Mouse (Mus musculus): ENCODE measurements around the gene Gal3st1. TPM values are rescaled to one million over a fixed set of nuclear protein-coding genes. Genes with fewer than 3 reads are reported as not detected.

The Gal3st1 gene
- total RNA-seq, 2 experiments from 2014 or later: 8.0 to 9.7 TPM

DNA sequence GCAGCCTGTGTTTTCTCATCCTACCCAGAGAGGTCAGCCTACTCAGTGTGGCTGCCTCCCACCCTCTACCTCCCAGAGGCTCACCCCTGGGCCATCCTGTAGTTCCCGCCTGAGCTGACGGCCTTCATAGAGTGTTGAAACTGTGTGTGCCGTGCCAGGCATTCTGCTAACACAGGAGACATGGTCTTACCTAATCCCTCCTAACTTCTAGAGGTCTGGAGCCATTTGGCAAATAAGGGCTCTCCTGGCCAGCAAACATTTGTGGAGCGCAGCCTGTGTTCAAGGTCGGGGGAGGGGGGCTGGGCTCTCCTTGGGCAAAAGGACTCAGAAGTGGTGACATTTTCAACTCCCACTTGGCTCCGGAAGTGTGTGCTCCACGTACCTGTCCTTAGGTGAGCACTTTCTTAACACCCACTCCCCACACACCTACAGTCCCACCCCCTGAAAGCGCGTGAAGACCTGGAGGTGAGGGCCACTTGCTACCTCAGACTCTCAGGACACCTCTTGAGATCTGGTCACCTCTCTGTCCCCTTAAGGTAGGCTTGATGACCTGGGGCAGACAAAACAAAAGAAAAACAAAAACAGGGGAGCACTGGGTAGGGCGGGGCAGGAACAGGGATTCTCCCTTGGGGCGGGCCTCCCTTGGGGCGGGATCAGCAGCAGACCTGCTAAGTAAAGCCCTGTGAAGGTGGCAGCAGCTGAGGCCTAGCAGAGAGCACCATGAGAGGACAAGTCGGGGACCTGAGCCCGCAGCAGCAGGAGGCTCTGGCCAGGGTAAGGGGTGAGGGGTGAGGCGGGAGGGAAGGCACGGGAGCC lies 47.9 kb downstream of the Gal3st1 start, which contains the start of gene Sec14l4:
Gene Sec14l4 (plus strand): TSS at position 337 of the 816 bp plus-strand sequence.
- no peak for DNase-seq (ENCODE audit: low spot score in 2 of 2)

DNA sequence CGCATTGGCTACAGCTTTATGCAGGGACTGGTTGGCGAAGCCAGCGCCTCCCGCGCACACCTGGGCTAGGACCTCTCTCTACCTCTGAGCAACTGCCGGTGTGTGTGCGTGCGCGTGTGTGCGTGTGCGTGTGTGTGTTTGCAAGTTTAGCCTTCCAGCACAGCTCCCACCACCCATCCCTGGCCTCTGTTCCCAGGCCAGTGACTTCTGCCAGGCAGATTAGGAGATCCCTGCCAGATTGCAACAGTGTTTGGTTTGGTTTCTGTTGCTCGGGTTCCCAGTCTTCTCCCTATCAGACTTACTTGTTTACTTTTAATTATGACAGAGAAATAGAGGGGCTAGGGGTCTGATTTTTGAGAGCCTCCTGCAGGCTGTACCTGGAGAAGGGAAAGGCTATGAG lies 48.5 kb downstream of the Gal3st1 start:
- no peak for DNase-seq (ENCODE audit: low spot score in 2 of 2)

DNA sequence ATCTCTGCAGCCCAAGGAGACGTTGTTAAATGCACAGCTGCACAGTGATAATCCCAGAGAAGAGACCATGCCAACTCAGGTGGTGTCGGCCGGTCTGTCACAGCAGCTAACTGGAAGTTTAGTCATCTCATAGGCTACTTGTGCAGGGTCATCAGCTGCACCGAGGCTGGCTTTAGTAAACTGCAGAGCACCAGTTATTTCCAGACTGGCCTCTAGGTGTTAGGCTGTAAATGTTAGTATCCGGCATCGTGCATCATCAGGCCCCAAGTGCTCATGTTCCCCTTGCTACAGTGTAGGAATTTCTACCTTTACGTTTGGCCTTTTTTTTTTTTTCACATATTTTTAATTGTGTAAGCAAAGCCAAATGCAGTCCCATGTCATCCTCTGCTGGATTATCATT lies 50.0 kb downstream of the Gal3st1 start:
- no peak for DNase-seq (ENCODE audit: low spot score in 2 of 2)

DNA sequence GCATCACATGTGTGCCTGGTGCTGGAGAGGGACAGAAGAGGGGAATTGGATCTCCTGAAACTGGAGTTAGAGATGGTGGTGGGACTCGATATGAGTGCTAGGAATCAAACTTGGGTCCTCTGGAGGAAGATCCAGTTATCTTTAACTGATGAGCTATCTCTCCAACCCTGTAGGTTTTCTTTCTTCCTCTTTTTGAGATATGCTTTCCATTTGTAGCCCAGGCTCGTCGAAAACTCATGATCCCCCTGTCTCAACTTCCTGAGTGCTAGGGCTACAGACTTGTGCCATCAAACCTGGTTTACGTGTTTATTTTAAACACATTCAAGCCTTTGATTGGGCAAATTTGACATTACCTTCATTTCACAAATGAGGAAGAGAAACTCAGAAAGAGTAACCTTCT lies 50.7 kb downstream of the Gal3st1 start:
- no peak for DNase-seq (ENCODE audit: low spot score in 2 of 2)

DNA sequence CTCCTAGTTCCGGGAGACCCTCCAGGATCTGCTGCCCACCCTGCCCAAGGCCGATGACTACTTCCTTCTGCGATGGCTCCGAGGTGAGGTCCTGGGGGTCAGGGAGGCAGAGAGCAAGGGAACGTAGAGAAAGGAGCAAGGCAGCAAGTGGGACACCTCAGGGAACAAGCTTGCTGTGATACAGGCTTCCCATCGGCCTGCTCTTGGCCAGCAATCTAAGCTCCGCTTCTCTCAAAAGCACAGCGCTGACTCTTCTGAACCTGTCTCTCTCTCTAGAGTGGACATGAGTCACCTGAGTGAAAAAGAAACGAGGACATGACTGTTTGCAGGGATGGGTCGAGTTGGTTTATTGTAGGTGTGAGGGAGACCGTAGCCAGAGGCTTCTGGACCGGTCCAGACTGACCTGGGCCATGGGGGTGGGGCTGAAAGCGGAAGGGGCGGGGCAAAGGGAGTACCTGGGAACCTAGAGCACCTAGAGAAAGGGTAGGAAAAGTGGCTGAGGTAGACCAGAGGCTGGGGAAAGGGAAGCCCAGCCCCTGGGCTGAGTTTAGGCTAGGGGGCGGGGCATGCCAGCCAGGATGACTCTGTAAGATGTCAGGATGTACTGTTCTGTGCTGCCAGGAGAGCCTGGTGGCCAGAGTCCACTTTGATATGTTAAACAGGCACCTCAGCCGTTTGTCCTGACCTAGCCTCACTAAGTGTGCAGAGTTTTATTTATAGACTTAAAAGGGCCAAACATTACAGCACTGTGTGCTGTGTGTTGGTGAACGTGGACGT lies 51.9 kb downstream of the Gal3st1 start:
- DNase-seq (ENCODE audit: low spot score in 2 of 2): no peak

DNA sequence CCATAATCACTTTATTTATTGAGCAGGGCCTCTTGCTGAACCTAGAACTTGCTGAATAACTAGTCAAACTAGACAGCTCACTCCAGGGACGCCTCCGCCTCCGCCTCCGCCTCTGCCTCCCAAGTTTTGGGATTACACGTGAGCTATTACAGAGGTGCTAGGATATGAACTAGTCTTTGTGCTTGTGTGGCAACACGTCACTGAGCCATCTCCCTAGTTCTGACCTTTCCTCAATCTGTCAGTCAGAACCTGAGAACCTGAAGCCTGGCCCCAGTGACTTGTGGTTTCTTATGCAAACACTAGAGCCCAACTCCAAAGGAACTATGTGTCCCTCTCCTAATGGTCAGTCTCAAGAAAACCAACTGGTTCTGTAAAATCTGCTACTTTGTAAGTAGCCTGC lies 52.5 kb downstream of the Gal3st1 start:
- no peak for DNase-seq (ENCODE audit: low spot score in 2 of 2)

DNA sequence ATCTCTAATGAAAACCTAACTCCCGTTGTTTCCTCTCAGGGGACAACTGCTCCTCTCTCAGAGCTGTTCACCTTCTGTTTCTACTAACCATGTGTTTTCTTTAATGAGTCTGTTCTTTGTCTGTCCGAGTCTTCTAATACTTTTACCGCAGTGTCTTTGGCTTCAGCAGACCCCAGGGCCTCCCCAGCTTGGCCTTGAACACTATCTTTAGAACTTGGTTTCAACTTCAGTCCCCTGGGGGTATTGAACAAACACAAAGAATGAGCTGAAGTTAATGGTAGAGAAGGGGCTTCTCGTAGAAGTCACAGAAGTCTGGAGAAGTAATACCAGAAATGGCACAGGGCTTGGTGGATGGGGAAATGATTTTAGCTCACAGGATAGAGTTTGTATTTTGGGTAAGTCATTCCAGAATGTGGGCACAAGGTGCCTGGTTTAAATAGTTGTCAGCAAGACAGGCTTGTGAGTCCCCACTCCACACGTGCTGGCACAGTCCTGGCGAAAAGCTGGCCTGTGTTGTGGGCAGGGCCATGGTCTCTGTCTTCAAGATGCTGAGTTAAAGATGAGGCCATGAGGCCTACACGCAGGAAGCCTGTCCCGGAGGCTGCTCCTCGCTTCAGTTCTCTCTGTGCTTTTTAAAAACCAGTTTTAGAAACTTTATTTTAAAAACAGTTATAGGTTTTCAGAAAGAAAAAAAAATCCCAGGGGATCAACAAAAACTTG lies 53.1 kb downstream of the Gal3st1 start:
- no peak for DNase-seq (ENCODE audit: low spot score in 2 of 2)

DNA sequence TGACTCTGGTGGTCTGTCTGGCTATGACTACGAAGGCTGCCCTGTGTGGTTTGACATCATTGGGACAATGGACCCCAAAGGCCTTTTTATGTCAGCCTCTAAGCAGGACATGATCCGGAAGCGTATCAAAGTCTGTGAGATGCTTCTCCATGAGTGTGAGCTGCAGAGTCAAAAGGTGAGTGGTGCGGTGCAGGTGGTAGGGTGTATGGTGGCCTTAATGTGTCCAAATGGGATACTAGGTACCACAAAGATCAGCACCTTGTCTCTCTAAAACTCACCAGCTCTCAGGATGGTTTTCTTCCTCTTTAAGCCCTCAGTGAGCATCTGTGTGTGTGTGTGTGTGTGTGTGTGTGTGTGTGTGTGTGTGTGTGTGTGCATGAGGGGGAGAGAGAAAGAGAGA lies 56.5 kb downstream of the Gal3st1 start:
- DNase-seq (ENCODE audit: low spot score in 2 of 2): no peak

DNA sequence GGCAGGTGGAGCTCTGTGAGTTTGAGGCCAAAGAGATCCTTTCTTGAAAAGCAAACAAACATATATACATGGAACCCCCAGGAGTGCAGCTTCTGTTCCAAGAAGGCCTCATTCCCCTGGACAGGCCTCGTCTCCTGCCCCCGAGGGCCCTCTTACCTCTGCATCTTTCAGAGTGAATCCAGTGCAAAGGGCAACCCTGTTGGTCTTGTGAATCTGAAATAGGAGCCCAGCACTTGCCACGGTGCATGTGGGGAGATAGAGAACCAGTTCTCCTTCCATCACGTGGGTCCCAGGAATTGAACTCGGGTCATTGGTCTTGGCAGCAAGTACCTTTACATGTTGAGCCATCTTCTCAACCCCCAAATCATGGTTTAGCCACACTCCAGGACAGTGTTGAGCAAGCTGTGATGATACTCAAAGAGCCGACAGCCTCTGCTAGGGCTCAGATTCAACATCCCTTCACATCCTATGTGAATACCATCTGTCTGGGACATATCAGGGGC lies 57.7 kb downstream of the Gal3st1 start:
- DNase-seq (ENCODE audit: low spot score in 2 of 2): no peak

DNA sequence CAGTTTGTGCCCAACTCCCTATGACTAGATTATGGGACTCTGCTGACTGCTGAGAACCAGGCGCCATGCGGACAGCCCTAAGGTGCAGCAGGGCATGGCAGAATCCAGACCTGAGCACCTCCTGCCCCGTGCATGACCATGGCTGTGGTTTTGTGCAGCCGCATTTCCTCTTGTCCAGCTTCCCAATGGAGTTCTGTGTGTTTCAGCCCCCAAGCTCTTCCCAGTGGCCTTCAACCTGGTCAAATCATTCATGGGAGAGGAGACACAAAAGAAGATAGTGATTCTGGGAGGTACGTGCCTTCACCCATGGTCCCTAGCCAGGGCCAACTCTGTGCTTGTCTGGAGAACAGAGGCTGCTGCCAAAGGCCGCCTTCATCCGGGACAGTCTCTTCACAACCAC lies 59.6 kb downstream of the Gal3st1 start:
- DNase-seq (ENCODE audit: low spot score in 2 of 2): no peak

DNA sequence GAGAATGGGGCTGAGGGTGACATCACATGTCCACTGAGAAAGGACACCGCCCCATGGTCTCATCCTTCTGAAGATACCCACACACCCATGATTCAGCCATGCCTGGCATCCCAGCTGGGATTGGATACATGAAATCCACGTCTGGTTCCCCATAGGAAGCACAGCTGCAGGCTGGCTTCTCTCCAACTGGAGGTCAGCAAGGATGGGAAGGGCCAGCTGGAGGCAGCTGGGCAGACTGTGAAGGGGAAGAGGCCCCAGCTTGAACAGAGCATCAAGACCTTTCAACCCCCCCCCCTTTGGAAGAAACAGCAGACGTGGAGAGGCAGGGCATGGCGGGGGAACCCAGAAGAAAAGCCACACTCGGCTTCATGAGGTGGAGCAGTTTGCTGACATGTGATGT lies 63.1 kb downstream of the Gal3st1 start:
- DNase-seq (ENCODE audit: low spot score in 2 of 2): no peak

DNA sequence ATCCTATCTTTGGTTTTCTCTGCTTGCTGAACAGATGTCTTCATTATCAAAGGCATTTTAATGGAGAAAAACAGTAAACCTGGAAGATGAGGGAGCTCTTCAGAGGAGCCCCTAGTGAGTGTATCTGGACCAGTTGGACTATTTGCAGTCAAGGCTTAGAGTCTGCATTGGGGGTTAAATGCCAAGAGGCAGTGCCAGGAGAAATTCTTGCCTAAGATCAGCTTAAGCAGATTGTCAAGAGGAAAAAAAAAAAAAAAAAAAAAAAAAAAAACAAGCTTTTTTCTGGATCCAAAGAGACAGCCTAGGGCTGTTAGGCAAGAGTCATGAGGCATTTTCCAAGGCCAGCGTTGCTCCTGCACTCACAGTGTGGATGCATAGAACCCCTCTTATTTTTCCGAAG lies 64.3 kb downstream of the Gal3st1 start:
- DNase-seq (ENCODE audit: low spot score in 2 of 2): no peak

DNA sequence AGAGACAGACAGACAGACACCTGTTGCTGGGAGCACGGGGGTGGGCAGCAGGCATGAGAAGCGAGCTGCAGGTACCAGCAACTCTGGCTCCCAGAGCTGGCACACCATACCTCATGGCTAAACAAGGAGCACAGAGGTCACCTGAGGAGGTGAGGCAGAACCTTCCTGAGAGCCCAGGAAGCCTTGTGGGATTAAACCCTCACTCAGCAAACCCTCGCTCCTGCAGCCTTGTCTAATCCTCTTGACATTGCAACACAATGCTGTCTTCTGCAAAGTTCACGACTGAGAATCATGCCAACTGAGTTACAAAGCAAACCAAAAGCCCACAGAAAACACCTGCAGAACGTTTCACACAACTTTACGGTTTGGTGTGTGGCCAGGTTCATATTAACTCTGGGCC lies 65.0 kb downstream of the Gal3st1 start:
- no peak for DNase-seq (ENCODE audit: low spot score in 2 of 2)

Other genes with a start within 250 kb of the Gal3st1 start
- gene Osbp2, start 119.7 kb upstream of the Gal3st1 start, total RNA-seq (2021): 10 to 100 TPM; 72.7 to 75.4 TPM
- under 1 TPM; 0.20 to 0.67 TPM for gene 4921536K21Rik, start 88.5 kb upstream of the Gal3st1 start, total RNA-seq (2021)
- gene Dusp18, start 88.4 kb upstream of the Gal3st1 start, total RNA-seq (2021): 10 to 100 TPM; 21.2 to 23.8 TPM
- 10 to 100 TPM; 17.8 to 18.5 TPM for gene Slc35e4, start 69.0 kb upstream of the Gal3st1 start, total RNA-seq (2021)
- 10 to 100 TPM; 18.2 to 20.3 TPM for gene Tcn2, start 51.5 kb upstream of the Gal3st1 start, total RNA-seq (2021)
- gene Pes1, start 19.7 kb upstream of the Gal3st1 start, total RNA-seq (2021): 10 to 100 TPM; 40.0 to 40.2 TPM
- gene 4930556J24Rik, start 6.9 kb upstream of the Gal3st1 start, total RNA-seq (2021): under 1 TPM in 1 of 2 experiments, not detected in 1; 0.28 TPM
- gene Sec14l4, start 47.8 kb downstream of the Gal3st1 start, total RNA-seq (2021): under 1 TPM; 0.27 to 0.41 TPM
- 1 to 10 TPM in 1 of 2 experiments, under 1 TPM in 1; 0.74 to 1.5 TPM for gene Sec14l3, start 81.2 kb downstream of the Gal3st1 start, total RNA-seq (2021)
- gene Mtfp1, start 111.8 kb downstream of the Gal3st1 start, total RNA-seq (2021): 100 to 1,000 TPM; 118 to 123 TPM
- gene Sec14l2, start 139.8 kb downstream of the Gal3st1 start, total RNA-seq (2021): 10 to 100 TPM; 57.7 to 61.3 TPM
- gene Rnf215, start 151.6 kb downstream of the Gal3st1 start, total RNA-seq (2021): 10 to 100 TPM; 27.1 to 27.5 TPM
- gene Ccdc157, start 176.7 kb downstream of the Gal3st1 start, total RNA-seq (2021): 10 to 100 TPM; 10.4 to 11.7 TPM
- gene Sf3a1, start 176.7 kb downstream of the Gal3st1 start, total RNA-seq (2021): 10 to 100 TPM; 72.7 TPM
- gene Tbc1d10a, start 203.2 kb downstream of the Gal3st1 start, total RNA-seq (2021): 10 to 100 TPM; 28.1 to 30.8 TPM
- 1 to 10 TPM; 4.3 to 4.7 TPM for gene Castor1, start 234.6 kb downstream of the Gal3st1 start, total RNA-seq (2021)